Mouse (Mus musculus): ENCODE measurements around the gene Slc38a9. TPM values are rescaled to one million over a fixed set of nuclear protein-coding genes. Genes with fewer than 3 reads are reported as not detected.

Slc38a9 gene
- polyA plus RNA-seq, 1 experiment: 1.1 TPM

- no peak for TF ChIP-seq GATA1 (IDR thresholded peaks at IDR 0.05; ENCODE audit: low read length)
These were observed 65.5 kb downstream of the Slc38a9 start for GRCm38 (mm10) chr13:112726002-112726401.

DNA sequence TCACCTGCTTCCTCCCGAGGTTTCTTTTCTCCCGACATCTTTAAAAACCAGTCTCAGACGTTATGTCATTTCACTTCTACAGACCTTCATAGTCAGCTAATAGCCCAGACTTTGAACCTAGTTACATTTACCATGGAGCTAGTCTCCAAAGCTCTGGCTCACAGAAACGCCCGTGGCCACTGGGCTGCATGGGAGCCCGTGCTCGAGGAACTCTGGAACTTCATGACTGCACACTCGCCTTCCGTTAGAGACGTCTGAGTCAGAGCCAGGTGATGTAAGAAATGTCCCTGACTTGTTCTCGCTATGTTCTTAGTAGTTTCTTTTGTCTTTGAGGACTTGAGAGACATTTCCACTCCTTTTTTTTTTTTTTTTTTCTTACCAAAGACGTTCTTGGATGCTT is 72.8 kb downstream of the Slc38a9 start:
- no peak for TF ChIP-seq GATA1 (IDR thresholded peaks at IDR 0.05; ENCODE audit: low read length)

- TF ChIP-seq GATA1 (IDR thresholded peaks at IDR 0.05; ENCODE audit: low read length): no peak
These were observed 74.6 kb downstream of the Slc38a9 start for GRCm38 (mm10) chr13:112734906-112735713.

GRCm38 (mm10) chr13:112736407-112736806 is 75.9 kb downstream of the Slc38a9 start:
- no peak for TF ChIP-seq GATA1 (IDR thresholded peaks at IDR 0.05; ENCODE audit: low read length)

GRCm38 (mm10) chr13:112737110-112737509 is 76.6 kb downstream of the Slc38a9 start:
- TF ChIP-seq GATA1 (IDR thresholded peaks at IDR 0.05; ENCODE audit: low read length): no peak

DNA sequence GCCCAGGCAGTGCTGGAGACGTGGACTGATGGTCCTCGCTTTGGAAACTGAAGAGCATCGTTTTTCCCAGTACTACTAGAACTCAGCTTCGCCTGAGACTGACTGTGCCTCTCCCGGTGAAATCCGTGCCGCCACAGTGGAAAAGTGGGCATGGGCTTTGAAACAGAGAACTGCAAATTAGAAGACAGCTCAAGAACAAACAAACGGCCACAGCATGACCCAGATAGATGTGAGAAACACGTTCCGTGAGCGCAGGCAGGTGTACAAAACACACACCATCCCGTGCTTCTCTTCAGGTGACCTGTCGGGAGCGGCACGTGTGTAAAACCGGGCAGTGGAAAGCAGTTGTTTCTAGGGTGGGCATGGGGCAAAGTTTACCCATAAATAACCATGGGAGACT is 77.5 kb downstream of the Slc38a9 start:
- no peak for TF ChIP-seq GATA1 (IDR thresholded peaks at IDR 0.05; ENCODE audit: low read length)

GRCm38 (mm10) chr13:112740073-112740472 is 79.5 kb downstream of the Slc38a9 start:
- no peak for TF ChIP-seq GATA1 (IDR thresholded peaks at IDR 0.05; ENCODE audit: low read length)

- no peak for TF ChIP-seq GATA1 (IDR thresholded peaks at IDR 0.05; ENCODE audit: low read length)
These were observed 81.7 kb downstream of the Slc38a9 start for GRCm38 (mm10) chr13:112742076-112742830.

DNA sequence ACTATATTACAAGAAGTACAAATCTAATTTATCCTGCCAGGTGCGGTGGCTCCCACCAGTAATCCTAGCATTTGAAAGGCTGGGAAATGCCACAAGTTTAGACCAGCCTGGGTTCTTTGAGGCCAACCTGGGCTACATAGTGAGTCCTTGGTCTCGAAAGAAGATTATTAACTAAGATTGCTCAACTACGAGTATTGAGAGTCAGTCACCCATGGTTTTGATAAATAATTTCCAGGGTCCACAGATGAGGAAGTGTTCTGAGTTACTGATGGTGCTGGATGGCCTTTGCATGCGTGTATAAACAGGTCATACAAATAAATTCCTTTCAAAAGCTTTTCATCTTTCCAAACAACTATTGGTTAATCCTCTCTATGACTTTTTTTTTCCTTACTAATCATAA is 83.1 kb downstream of the Slc38a9 start:
- no peak for TF ChIP-seq GATA1 (IDR thresholded peaks at IDR 0.05; ENCODE audit: low read length)

DNA sequence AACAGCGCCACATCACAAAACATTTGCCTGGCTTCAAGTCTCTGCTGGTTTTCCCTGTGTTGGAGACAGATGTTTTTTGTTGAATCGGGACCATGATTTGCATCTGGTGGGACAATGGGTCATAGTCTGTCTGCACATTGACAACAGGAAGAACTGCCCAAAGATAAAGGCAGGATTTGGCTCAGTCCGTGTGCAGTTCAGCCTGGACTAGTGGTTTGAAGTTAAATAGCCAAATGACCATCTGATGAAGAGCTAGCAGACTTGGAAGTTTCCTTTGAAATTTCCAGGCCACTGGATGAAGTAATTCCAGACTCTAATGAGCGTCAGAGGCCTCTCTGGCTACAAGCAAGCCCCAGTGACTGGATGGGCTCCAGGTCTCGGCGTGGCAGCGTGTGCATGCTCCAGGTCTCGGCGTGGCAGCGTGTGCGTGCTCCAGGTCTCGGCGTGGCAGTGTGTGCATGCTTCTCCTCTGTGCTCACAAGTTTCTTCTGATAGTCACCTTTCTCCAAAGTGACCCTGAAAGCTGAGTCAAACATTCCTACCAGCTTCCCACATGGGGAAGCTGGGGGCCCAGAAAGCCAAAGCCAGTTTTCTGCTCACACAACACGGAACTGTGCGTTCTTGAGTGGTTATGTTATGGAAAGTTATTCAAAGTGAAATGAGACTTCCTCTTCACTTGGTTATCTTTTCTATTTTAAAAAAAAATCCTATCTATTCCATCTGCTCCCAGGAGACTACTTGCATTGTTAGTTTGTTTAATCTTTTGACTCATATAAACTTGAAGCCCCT is 83.7 kb downstream of the Slc38a9 start:
- TF ChIP-seq GATA1 (IDR thresholded peaks at IDR 0.05; ENCODE audit: low read length): no peak

DNA sequence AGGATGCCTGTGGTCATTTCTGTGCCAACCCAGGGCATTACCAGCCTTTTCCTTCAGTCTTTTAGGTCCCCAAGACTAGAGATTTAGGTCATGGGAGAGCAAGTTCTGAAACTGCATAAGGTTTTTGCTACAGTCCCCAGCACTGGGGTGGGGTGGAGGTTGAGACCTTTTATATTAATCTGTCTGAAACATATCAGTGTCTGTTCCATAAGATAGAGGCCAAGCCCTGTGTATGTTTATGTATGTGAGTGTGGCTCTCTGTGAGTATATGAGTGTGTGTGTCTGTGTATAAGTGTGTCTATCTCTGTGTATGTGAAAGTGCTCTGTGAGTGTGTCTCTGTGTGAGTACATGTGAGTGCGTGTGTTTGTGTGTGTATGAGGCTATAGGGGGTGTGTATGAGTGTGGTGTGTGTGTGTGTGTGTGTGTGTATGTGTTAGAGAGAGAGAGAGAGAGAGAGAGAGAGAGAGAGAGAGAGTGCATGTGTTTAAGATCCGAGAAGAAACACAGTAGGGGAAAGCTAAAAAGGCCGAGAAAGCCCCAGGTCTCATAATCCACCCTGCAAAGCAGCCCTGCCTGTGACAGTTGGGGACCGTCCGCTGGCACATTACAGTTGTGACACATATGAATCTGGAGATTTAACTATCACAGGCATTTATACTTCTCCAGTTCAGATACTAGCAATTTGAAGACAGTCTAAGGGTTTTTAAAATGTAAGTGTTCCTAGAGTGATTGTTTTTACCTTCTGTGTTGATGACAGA is 85.6 kb downstream of the Slc38a9 start:
- no peak for TF ChIP-seq GATA1 (IDR thresholded peaks at IDR 0.05; ENCODE audit: low read length)

GRCm38 (mm10) chr13:112746695-112747055 is 86.1 kb downstream of the Slc38a9 start:
- no peak for TF ChIP-seq GATA1 (IDR thresholded peaks at IDR 0.05; ENCODE audit: low read length)

DNA sequence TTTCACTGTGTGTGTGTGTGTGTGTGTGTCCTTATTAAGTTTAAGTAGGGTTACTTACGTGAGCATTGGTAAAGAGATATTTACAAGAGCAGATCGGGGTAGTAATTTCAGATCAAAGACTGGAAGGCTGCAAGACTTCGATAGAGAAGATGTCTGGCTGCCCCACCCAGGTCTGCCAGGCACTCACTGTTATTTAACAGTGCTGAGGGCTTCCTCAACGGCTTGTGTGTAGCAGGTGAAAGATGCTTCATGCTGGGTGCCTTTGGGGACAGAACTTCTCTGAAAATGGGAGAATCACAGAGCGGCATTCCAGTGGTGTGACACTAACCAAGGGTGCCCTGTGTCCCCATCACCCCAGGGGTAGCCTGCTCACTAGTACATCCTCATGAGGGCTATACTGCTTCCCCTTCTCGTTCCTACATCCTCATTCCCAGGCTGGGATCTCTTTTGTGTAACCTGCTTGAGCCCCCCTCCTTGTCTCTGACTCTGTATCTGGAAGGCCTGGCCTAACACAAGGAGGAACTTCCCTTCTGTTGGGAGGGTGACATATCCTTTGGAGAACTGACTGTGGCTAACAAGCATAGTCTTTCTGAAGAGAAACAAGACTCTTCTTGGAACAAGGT is 87.4 kb downstream of the Slc38a9 start:
- TF ChIP-seq GATA1 (IDR thresholded peaks at IDR 0.05; ENCODE audit: low read length): no peak

GRCm38 (mm10) chr13:112748808-112749510 is 88.4 kb downstream of the Slc38a9 start:
- TF ChIP-seq GATA1 (IDR thresholded peaks at IDR 0.05; ENCODE audit: low read length): no peak

Data from G1E-ER4 (cell line).